Mouse (Mus musculus): ENCODE data around the gene Mrpl27. TPM values are rescaled to one million over a fixed set of nuclear protein-coding genes. Genes with fewer than 3 reads are reported as not detected.
"Not testable (repeated sequence)": the region's sequence is repeated elsewhere in the genome, so short reads cannot be mapped to it uniquely, and the experiment has no call there.

Gene Mrpl27
- total RNA-seq, 2 experiments from 2014 or later, result 52.9 to 56.8 TPM

DNA sequence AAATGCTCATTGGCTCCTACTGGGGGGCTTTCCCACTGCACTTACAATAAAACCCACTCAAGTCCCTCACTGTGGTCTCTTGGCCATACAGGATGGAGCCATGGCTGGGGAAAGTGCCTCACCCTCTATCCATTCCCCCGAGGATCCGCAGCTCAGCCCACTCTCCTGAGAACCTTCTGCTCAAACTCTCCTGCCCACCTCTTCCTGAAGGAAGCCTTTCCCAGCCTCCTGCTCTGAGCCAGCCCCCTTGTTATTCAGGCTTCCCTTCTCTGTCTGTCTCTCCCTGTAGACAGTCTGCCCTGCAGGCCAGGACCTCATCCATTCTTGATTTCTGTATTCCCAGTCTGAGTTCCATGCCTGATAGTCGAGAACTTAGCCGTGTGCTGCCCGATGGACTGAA is 21.4 kb downstream of the Mrpl27 start:
- no peak for DNase-seq

DNA sequence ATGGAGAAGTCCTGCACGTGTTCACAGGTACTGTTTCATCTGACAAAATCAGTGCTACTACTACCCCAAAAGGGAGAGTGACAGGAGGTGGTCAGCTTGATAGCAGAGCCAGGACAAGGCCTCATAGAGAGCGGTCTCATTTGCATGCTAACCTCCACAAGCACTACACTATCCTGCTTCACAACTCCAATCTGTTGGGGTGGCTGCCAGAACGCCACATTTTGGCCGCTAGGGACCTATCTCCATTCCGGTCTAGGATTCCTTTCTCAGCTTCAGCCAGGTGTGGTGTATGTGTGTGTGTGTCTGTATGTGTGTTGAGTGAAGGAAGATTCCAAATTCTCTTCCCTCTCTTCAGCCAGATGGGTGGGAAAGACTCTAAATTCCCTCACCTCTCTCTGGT is 21.9 kb downstream of the Mrpl27 start:
- no peak for DNase-seq

DNA sequence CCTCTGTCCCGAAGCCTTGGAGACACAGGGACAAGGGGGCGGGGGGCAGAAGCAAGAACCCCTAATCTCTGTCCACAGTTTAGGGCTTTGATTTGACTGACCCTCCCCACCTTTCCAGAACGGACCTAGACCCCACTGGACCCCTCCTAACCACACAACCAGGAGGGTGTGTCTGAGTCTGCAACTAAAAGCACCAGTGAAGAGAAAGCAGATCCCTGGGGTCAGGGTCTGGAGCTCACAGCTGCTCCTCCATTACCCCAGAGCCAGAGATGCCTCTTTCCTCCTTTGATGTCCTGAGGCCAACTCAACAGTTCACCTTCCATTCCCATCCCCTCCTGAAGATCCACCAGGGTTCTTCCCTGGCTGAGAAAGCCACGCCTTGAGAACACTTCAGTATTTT is 22.7 kb downstream of the Mrpl27 start:
- DNase-seq, result no peak

DNA sequence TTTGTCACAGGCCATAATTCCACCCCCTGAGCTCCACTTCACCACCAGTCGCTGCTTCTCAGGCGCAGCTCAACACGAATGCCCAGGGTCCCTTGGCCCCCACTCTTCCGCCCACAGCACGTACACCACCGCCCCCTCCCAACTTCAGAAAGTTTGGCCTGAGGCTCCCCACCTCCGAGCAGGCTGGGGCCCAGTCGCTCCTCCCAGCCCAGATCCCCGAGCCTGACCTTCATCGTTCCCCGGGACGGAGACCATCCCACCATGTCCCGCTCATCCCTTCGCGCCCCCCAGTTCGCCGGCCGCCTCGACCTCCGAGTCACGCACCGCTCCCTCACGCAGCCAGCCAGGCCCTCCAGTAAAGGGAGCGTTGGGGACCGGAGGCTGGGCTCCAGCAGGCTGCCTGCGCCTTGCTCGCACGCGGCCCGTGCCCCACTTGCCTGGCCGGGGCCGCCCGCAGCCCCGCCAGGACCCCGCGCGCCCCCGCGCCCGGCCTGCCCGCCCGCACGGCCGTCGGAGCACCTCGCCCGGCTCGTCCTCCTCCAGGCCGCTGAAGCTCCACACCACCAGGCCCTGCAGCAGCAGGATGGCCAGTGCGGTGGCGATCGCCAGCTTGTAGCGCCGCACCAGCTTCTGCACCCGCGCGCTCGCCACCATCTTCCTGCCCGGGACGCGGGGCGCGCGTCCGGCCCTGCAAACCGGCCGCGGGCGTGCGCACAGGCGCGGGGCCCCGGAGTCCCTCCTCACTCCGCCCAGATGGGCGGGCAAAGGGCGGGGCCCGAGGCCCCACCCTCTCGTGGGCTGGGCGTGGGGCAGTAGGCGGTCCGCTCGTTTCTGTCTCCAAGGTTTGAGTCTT is 23.4 kb downstream of the Mrpl27 start, which contains the start of gene Xylt2:
TSS of gene Xylt2 (minus strand) at position 762 of the 853 bp plus-strand sequence.
- DNase-seq, result peak; percentile 94

DNA sequence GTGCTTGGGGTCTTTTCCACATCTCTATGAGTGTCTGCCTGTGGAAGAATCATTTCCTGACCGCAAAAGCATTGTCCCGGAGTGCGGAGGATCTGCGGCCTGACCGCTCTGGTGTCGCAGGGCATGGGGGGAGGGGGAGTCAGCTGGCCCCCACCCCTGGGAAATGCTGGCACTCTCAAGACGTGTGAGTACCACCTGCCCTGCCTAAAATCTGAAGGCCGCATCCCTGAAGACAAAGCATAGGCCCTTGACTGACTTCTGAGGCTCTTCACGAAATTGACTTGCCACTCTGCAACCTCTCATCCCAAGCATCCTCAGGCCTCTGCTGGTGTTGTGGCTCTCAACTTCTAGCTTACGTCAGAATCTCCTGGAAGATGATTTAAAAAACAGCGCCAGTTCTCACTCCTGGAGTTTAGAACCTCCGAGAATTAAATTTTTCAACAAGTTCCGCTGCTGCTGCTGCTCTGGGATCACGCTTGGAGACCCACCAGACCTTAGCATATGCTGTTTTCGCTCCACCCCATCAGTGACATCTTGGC is 24.1 kb downstream of the Mrpl27 start:
- DNase-seq, result no peak

DNA sequence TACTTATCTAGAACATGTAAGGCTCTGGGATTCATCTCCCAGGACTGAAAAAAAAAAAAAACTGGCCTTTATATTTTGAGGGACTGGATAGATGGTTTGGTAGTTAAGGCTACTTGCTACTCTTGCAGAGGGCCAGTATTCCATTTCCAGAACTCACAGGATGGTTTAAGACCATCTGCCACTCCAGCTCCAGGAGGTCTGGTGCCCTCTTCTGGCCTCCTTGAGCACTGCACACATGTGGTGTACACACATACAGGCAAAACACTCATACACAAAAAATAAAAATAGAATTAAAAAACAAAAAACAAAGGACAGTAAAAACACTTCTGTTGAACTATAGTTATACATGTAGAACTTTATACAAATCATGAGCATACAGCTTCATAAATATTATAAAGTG is 27.1 kb downstream of the Mrpl27 start:
- DNase-seq, result no peak

DNA sequence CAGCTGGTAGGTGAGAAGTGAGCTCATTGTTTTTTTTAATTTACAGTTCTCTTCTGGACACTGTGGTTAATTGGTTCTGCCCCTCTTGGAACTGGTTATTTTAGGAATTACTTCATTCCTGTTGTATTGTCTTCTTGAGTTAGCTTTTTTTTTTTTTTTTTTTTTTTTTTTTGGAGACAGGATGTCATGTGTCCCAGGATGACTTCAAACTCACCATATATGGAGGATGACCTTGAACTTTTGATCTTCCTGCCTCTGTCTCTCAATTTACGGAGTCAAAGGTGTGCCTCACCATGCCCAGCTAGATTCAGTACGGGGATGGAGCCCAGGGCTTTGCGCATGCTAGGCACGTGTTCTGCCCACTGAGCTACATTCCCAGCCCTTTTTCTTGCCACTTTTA is 28.1 kb downstream of the Mrpl27 start:
- no peak for DNase-seq

DNA sequence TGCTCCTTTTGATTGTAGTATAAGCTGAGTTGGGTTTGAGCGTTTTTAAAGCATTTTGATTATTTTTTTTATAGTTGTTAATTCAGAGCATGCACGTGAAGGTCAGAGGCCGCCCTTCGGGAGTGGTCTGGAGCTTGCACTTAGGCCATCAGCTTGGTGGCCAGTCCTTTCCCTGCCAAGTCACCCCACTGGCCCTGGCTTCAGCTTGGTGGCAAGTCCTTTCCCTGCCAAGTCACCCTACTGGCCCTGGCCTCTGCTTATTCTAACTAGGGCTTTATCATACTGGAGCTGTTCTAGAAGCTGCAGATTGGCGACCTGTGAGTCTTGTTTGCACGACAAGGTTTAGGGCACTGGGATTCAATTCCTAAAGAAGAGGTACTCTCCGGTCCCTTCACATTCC is 28.9 kb downstream of the Mrpl27 start:
- no peak for DNase-seq

DNA sequence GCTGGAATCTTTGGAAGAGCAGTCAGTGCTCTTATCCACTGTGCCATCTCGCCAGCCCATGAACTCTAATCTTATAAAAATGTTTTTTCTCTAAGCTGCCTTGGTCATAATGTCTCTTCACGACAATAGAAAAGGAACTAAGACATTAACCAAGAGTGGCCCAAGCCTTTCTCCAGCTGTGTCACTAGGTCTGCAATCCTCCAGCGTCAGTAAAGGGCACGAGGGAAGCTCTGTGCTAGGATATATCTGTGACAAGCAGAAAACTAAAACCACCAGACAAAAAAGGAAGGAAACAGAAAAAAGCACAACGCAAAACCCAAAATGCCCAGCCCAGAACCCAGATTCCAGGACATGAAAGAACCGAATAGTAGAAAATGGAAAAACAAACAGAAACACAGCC is 33.6 kb downstream of the Mrpl27 start:
- DNase-seq, result no peak

DNA sequence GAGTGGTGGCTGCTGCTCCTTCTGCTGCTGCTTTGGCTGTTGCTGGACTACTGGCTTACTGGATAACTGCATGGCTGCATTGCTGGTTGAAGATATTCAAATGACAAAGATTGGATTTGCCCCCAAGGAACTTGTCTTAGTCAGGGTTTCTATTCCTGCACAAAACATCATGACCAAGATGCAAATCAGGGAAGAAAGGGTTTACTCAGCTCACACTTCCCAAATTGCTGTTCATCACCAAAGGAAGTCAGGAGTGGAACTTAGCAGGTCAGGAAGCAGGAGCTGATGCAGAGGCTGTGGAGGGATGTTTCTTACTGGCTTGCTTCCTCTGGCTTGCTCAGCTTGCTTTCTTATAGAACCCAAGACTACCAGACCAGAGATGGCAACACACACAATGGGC is 38.9 kb downstream of the Mrpl27 start:
- DNase-seq, result not testable (repeated sequence)

DNA sequence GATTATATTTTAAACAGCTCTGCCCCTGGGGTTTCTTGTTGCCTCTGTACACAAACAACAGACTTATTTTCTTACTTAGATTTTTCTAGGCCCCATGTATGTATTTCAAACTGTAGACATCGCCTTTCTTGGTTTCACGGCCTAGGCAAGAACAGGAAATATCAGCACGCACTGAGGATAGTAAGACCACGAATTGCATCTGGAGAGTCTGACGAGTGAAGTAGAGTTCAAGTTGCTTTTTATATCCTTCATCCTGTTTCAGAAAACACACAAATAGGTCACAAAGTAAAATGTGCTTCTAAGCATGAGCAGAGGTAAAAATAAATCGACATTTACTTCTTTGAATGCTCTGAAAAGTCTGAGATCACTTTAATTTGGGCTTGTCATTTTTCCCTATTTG is 41.9 kb downstream of the Mrpl27 start:
- DNase-seq, result no peak

DNA sequence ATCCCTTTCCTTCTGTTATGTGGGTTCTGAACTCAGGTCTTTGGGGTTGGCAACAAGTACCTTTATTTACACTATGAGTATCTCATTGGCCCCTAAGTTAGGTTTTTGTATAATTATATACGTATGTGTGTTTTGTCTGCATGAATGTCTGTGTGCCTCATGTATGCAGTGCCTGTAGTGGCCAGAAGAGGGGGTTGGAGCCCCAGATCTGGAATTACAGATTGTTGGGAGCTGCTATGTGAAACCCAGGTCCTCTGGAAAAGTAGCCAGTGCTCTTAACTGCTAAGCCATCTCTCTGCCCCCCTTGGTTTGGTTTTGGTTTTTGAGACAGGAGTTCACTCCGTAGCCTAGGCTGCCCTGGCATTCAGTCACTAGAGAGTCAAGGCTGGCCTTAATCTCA is 43.6 kb downstream of the Mrpl27 start:
- DNase-seq, result no peak

DNA sequence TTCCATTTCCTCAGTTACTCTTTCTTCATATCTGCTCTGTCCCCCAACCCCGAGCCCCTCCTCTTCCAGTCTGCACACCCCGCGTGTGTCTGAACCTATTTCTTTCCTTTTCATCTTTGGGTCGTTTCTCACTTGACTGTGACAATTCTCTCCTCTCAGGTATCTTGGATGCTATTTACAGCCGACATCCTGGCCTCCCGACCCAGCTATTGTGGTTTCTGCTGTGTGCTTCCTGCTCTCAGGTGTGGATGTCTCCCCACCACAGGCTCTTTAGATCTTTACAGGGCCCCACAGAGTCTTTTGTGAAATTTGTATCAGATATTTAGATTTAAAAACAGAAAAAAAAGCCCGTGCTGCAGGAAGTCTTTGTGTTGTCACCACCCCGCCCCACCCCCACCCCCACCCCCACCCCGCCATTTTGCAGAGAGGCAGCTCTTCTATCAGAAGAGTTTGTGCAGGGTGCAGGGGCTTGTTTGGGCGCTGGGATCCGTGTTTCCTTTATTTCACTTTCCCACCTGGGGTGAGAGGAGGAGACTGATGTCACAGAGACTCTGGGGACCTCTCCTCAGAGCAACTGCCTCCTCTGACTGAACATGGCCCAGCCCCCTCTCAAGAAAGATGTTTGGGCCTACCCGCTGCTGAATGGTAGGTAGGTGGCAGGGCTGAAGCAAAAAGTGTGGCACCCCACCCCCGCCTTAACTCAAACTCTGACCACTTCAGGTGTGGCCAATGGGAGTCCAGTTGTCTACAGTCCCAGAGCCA is 44.3 kb downstream of the Mrpl27 start:
- DNase-seq, result no peak

DNA sequence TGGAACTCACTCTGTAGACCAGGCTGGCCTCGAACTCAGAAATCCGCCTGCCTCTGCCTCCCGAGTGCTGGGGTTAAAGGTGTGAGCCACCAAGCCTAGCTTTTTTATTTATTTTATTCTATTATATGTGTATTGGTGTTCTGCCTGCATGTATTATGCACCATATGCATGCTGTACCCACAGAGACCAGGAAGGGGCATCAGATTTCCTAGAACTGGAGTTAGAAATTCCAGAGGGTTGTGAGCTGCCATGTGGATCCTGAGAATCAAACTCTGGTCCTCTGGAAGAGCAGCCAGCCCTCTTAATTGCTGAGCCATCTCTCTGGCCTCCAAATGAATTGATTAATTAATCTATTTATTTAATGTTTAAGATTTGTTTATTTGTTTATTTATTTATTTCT is 45.8 kb downstream of the Mrpl27 start:
- no peak for DNase-seq

DNA sequence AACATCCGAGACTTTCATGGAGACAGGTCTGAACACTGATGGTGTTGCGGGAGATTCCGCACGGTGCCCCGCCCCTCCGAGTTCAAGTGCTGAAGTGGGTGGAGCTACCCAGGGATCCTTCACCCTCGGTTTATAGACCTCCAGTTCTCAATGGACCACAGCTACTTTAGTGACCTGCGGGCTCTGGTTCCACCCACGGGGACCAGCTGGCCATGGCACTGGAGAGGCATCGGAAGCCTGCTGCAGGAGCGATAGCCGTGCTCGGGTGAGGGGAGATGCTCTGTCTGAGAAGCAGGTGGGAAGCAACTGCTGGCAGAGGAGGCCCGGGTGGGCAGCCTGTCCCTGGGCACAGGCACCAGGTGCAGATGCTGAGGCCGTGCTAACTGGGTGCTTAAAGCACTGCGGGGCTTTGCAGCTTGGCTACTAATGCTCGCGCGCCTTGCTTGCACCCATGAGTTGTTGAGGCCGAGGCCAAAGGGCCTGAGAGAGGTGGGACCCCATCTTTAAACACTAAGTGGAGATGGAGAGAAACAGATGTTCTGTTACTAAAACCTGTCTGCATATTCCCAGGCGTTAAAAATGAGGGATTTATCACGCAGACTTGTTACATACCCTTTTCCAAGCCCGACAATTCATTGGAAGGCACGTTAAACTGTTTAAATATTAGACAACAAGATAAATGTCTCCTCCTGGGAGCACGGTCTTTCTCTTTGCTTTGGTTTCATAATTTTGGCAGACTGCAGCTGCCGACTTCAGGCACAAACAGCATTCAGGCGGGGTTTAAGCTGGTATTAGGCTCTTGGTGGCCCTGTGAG is 48.0 kb downstream of the Mrpl27 start:
- no peak for DNase-seq

DNA sequence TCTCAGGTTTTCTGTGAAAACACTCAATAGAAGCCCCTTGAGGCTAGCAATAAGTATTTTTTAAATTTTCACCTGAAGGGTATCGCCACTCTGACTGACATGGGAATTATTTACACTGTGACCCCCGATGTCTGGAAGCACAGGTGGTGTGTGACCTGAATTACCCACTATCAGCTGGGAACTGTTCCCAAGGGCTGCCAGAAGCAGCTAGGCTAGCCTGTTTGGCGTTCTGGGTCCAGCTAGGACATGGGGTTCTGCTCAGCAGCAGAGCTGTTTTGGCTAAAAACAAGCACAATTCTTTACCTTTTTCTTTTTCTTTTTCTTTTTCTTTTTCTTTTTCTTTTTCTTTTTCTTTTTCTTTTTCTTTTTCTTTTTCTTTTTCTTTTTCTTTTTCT is 48.6 kb downstream of the Mrpl27 start:
- no peak for DNase-seq

DNA sequence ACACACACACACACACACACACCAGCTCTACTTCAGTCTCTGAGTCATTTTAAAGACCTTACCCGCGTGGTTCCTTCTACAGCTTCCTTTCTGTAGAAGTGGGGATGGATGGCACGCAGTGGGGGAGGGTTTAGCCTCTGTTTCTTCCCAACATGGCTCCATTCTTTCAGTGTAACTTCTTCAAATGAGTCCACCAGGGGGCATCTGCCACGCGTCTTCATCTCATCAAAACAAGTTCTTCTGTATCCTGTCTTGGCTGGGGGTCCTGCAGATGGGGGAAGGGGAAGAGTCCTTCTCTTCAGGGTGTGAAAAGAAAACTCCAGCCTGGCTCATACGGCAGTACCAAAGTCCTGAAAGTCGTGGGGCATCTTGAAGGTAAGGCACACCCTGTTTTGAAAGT is 50.5 kb downstream of the Mrpl27 start:
- no peak for DNase-seq

DNA sequence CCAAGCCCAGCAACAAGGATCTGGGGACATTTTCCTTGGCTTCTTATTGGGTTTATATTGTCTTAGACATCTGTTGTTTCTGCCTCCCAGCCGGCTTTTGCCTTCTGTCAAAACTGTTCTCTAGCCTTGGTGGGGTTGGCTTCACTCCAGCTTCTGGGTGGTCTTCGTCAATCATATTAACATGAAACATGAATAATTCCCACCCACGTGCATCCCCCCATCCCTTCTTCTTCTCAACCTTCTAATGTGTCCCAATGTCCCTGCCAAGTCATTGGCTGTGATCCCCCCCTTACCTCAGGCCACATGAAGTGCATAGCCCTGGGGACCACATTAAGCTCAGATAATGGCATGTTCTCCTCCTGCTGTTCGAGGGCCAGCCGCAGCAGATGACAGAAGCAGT is 50.9 kb downstream of the Mrpl27 start, which contains the start of gene Gm11541:
TSS of gene Gm11541 (minus strand) at position 28 of the 400 bp plus-strand sequence.
- no peak for DNase-seq
